Mouse (Mus musculus): ENCODE data around the gene Raly. TPM values are rescaled to one million over a fixed set of nuclear protein-coding genes. Genes with fewer than 3 reads are reported as not detected.

Gene Raly
- polyA plus RNA-seq, 1 experiment from 2014 or later, result 63.5 TPM

GRCm38 (mm10) chr2:154915922-154916541 is 125.1 kb downstream of the Raly start:
- H3K9ac ChIP-seq (ENCODE audit: low read depth, low read length), result no peak overlapping the region
- H3K4me3 ChIP-seq (ENCODE audit: low read depth, low read length), result no peak overlapping the region
- no peaks in the 10 kb centered on the region for H3K36me3 ChIP-seq (ENCODE audit: control insufficient read depth, insufficient read depth, low read length)
- no peak for ATAC-seq (replicated peaks; ENCODE audit: insufficient number of reproducible peaks, low FRiP score, low TSS enrichment)
- 75% methylated on average over 12 of the region's 12 CpGs for WGBS (ENCODE audit: insufficient replicate concordance)
- H3K4me1 ChIP-seq (ENCODE audit: control insufficient read depth, insufficient read depth, low read length), result no peaks in the 10 kb centered on the region
- H3K4me2 ChIP-seq, result no peak overlapping the region
- no peaks in the 10 kb centered on the region for H3K9me3 ChIP-seq (replicated peaks; ENCODE audit: control insufficient read depth, low read length)
- peaks cover 2% of the 10 kb centered on the region; the same call in 1 of the 2 replicates for H3K27me3 ChIP-seq (ENCODE audit: control insufficient read depth, insufficient read depth, low read length)
- H3K27ac ChIP-seq (ENCODE audit: low read depth, low read length), result no peak overlapping the region

GRCm38 (mm10) chr2:154916547-154916946 is 125.7 kb downstream of the Raly start:
- 11% methylated on average over 2 of the region's 2 CpGs for WGBS (ENCODE audit: insufficient replicate concordance)
- no peaks in the 10 kb centered on the region for H3K36me3 ChIP-seq (ENCODE audit: control insufficient read depth, insufficient read depth, low read length)
- no peak overlapping the region for H3K4me3 ChIP-seq (ENCODE audit: low read depth, low read length)
- H3K9me3 ChIP-seq (replicated peaks; ENCODE audit: control insufficient read depth, low read length), result no peaks in the 10 kb centered on the region
- H3K27ac ChIP-seq (ENCODE audit: low read depth, low read length), result no peak overlapping the region
- peaks cover 2% of the 10 kb centered on the region; the same call in 1 of the 2 replicates for H3K27me3 ChIP-seq (ENCODE audit: control insufficient read depth, insufficient read depth, low read length)
- no peak overlapping the region for H3K9ac ChIP-seq (ENCODE audit: low read depth, low read length)
- no peak for ATAC-seq (replicated peaks; ENCODE audit: insufficient number of reproducible peaks, low FRiP score, low TSS enrichment)
- no peak overlapping the region for H3K4me2 ChIP-seq
- H3K4me1 ChIP-seq (ENCODE audit: control insufficient read depth, insufficient read depth, low read length), result no peaks in the 10 kb centered on the region

Other genes starting within 250 kb of the Raly start
- 0.89 and 1.4 TPM in 2 replicates for gene 1700003F12Rik, start 244.0 kb upstream of the Raly start, polyA plus RNA-seq (2014; fragmentation: Nextera tagmentation; extraction: Ambion mirVana)
- not detected in 2 replicates for gene Actl10, start 239.3 kb upstream of the Raly start, polyA plus RNA-seq (2014; fragmentation: Nextera tagmentation; extraction: Ambion mirVana)
- gene Necab3, start 232.2 kb upstream of the Raly start, polyA plus RNA-seq (2014; fragmentation: Nextera tagmentation; extraction: Ambion mirVana), result 1.2 and 1.4 TPM in 2 replicates
- 6.5 and 7.8 TPM in 2 replicates for gene E2f1, start 221.2 kb upstream of the Raly start, polyA plus RNA-seq (2014; fragmentation: Nextera tagmentation; extraction: Ambion mirVana)
- gene Pxmp4, start 187.4 kb upstream of the Raly start, polyA plus RNA-seq (2014; fragmentation: Nextera tagmentation; extraction: Ambion mirVana), result 21.4 and 23.5 TPM in 2 replicates
- gene Zfp341, start 177.8 kb upstream of the Raly start, polyA plus RNA-seq (2014; fragmentation: Nextera tagmentation; extraction: Ambion mirVana), result 0.77 and 0.93 TPM in 2 replicates
- gene 4930519P11Rik, start 177.7 kb upstream of the Raly start, polyA plus RNA-seq (2014; fragmentation: Nextera tagmentation; extraction: Ambion mirVana), result 0.72 TPM in 1 of 2 replicates, not detected in the other
- gene Chmp4b, start 139.4 kb upstream of the Raly start, polyA plus RNA-seq (2014; fragmentation: Nextera tagmentation; extraction: Ambion mirVana), result 10.1 and 12.5 TPM in 2 replicates
- not detected in 2 replicates for gene Gm14214, start 21.1 kb upstream of the Raly start, polyA plus RNA-seq (2014; fragmentation: Nextera tagmentation; extraction: Ambion mirVana)
- 0.34 and 0.49 TPM in 2 replicates for gene a, start 306 bp downstream of the Raly start, polyA plus RNA-seq (2014; fragmentation: Nextera tagmentation; extraction: Ambion mirVana)
- gene Eif2s2, start 101.8 kb downstream of the Raly start, polyA plus RNA-seq (2014; fragmentation: Nextera tagmentation; extraction: Ambion mirVana), result 103 and 109 TPM in 2 replicates
- gene Gm14226, start 227.2 kb downstream of the Raly start, polyA plus RNA-seq (2014; fragmentation: Nextera tagmentation; extraction: Ambion mirVana), result 2.1 and 2.2 TPM in 2 replicates